Mouse (Mus musculus) urinary bladder, postnatal 36 days (tissue): Measurements from ENCODE around the gene Parp3.

Experiments used
- DNase-seq, 2 experiments: peaks; one replicate each; pipeline ENCODE4 v3.0.0; 2022; ENCODE audit warnings: low spot score in 2 of 2, mixed read lengths in 1 of 2

Gene Parp3

GRCm38 (mm10) chr9:106475046-106475445 lies 1.7 kb downstream of the Parp3 start:
- DNase-seq = no peak

GRCm38 (mm10) chr9:106474456-106474855 lies 2.3 kb downstream of the Parp3 start:
- DNase-seq = peak in 1 of 2 experiments; percentile 71

- no peak for DNase-seq
Measured at GRCm38 (mm10) chr9:106473753-106474105, 3.0 kb downstream of the Parp3 start.

- DNase-seq = no peak
Measured at GRCm38 (mm10) chr9:106473081-106473752, 3.5 kb downstream of the Parp3 start.

GRCm38 (mm10) chr9:106472321-106472720 lies 4.4 kb downstream of the Parp3 start:
- DNase-seq = no peak

GRCm38 (mm10) chr9:106471892-106472291 lies 4.9 kb downstream of the Parp3 start:
- peak in 1 of 2 experiments; percentile 59 for DNase-seq

GRCm38 (mm10) chr9:106470991-106471750 lies 5.6 kb downstream of the Parp3 start:
- DNase-seq = no peak

GRCm38 (mm10) chr9:106469776-106470175 lies 7.0 kb downstream of the Parp3 start:
- no peak for DNase-seq

GRCm38 (mm10) chr9:106469317-106469716 lies 7.4 kb downstream of the Parp3 start:
- no peak for DNase-seq

GRCm38 (mm10) chr9:106467746-106468145 lies 9.0 kb downstream of the Parp3 start:
- no peak for DNase-seq

- DNase-seq = no peak
Measured at GRCm38 (mm10) chr9:106466721-106467120, 10.0 kb downstream of the Parp3 start.

- no peak for DNase-seq
Measured at GRCm38 (mm10) chr9:106465571-106466200, 11.1 kb downstream of the Parp3 start, which contains the start of gene Gpr62. Gene Gpr62, minus strand, starts transcription at chr9:106465938.

- DNase-seq = no peak
Measured at GRCm38 (mm10) chr9:106464751-106465541, 11.8 kb downstream of the Parp3 start.

- DNase-seq = no peak
Measured at GRCm38 (mm10) chr9:106463122-106464063, 13.4 kb downstream of the Parp3 start.

- no peak for DNase-seq
Measured at GRCm38 (mm10) chr9:106462430-106462800, 14.3 kb downstream of the Parp3 start.

- no peak for DNase-seq
Measured at GRCm38 (mm10) chr9:106461641-106462429, 14.9 kb downstream of the Parp3 start.

- DNase-seq = no peak
Measured at GRCm38 (mm10) chr9:106461026-106461415, 15.7 kb downstream of the Parp3 start.

GRCm38 (mm10) chr9:106460401-106461025 lies 16.2 kb downstream of the Parp3 start:
- no peak for DNase-seq

GRCm38 (mm10) chr9:106459946-106460345 lies 16.8 kb downstream of the Parp3 start:
- DNase-seq = no peak

GRCm38 (mm10) chr9:106457920-106458319 lies 18.8 kb downstream of the Parp3 start:
- DNase-seq = no peak
